Mouse (Mus musculus) macrophage (primary cell): ENCODE data around the gene Osm. TPM values are rescaled to one million over a fixed set of nuclear protein-coding genes. Genes with fewer than 3 reads are reported as not detected.

Experiments
- H3K27ac ChIP-seq: fragments of 350-480 bp; formaldehyde crosslinking; 2 replicates; pipeline ENCODE4 v1.9.0; 2021
- H3K36me3 ChIP-seq: fragments of 350-480 bp; formaldehyde crosslinking; 2 replicates; pipeline ENCODE4 v1.9.0; 2021; ENCODE audit errors: inconsistent target
- H3K4me3 ChIP-seq: fragments of 350-480 bp; formaldehyde crosslinking; 2 replicates; pipeline ENCODE4 v1.9.0; 2021; ENCODE audit errors: inconsistent target
- H3K79me2 ChIP-seq: fragments of 350-480 bp; formaldehyde crosslinking; 2 replicates; pipeline ENCODE4 v1.9.0; 2021; ENCODE audit errors: inconsistent target
- WGBS: methylation state at CpG from one replicate; pipeline ENCODE4 v1.1.7; 2026; ENCODE audit warnings: inconsistent platforms; ENCODE audit not compliant: missing documents; 5-methylcytosine and 5-hydroxymethylcytosine counted together
- polyA plus RNA-seq: library from polyadenylated mRNA; stranded (reverse); fragments of 250-400 nt; gene quantifications from 3 replicates; pipeline ENCODE4 v1.2.4, GENCODE M21; 2018; ENCODE audit warnings: inconsistent platforms
- total RNA-seq, 78 experiments: library from RNA; depleted of rRNA; stranded (reverse); fragments of 250-400 nt; gene quantifications; 1 replicate in 9 of 78; 2 replicates in 24 of 78; 3 replicates in 43 of 78; 4 replicates in 2 of 78; pipeline ENCODE4 v1.2.4; 2018; ENCODE audit warnings: inconsistent platforms in 56 of 78

Gene Osm
- total RNA-seq (2018; cell fraction: chromatin; rRNA removed): 100 to 1,000 TPM in 1 of 26 experiments, 10 to 100 TPM in 21, 1 to 10 TPM in 4; 5.0 to 109 (median 19.2) TPM
- 100 to 1,000 TPM in 7 of 26 experiments, 10 to 100 TPM in 16, 1 to 10 TPM in 3; 6.2 to 178 (median 25.6) TPM for total RNA-seq (2018; cell fraction: cytosol; rRNA removed)
- total RNA-seq (2018; cell fraction: nucleus; rRNA removed): 100 to 1,000 TPM in 8 of 26 experiments, 10 to 100 TPM in 18; 12.8 to 152 (median 30.9) TPM
- polyA plus RNA-seq: 9.4 to 10.8 TPM (median 9.9 TPM) in 3 replicates

DNA sequence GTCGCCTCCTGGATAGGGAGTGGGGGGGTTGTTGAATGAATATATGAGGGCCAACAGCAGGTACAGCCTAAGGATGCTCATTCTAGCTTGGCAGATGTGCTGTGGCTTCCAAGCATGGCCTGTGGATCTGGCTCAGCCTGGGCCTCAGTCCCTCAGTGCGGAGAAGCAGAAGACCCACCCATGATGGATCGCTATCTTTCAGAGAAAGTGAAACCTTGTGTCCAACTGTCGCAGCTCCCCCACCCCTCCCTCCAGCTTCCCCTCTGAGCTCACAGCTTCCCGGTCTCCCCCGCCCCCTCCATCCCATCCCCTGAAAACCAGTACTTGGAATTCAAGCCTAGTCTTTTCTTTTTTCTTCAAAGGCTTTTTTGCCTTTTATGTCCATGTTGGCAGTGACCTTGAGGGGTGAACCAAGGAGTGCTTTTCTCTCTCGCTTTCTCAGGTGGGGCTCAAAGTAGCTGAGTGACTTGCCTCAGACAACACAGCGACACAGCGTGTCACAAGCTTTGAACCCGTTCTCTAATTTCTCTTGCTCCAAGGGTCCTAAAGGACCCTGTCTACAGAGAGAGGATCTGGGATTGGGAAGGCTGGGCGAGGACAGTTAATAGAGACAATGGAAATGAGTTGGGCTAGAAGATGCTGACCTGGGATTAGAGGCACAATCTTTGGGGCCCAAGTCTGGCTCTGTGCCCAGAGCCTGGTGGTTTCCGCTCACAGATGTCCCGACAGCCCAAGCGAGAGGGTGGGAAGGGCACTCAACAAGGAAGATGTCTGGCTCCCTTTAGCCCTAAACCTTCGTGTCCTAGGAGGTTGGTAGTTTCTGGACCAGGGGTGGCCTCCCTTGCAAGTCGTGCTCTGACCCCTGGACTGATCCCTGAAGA is at the start of gene Osm:
Gene Osm (plus strand): TSS at position 756 of the 881 bp plus-strand sequence.
- Histone ChIP-seq H3K27ac (peak within 1 kb of the TSS; percentile 93), H3K79me2 (peaks cover 22% of the 10 kb centered on the region), H3K36me3 (peaks cover 12% of the 10 kb centered on the region; the same call in 1 of the 2 replicates), H3K4me3 (peak within 1 kb of the TSS; percentile 96)
- 31% methylated on average over 13 of the region's 16 CpGs for WGBS

DNA sequence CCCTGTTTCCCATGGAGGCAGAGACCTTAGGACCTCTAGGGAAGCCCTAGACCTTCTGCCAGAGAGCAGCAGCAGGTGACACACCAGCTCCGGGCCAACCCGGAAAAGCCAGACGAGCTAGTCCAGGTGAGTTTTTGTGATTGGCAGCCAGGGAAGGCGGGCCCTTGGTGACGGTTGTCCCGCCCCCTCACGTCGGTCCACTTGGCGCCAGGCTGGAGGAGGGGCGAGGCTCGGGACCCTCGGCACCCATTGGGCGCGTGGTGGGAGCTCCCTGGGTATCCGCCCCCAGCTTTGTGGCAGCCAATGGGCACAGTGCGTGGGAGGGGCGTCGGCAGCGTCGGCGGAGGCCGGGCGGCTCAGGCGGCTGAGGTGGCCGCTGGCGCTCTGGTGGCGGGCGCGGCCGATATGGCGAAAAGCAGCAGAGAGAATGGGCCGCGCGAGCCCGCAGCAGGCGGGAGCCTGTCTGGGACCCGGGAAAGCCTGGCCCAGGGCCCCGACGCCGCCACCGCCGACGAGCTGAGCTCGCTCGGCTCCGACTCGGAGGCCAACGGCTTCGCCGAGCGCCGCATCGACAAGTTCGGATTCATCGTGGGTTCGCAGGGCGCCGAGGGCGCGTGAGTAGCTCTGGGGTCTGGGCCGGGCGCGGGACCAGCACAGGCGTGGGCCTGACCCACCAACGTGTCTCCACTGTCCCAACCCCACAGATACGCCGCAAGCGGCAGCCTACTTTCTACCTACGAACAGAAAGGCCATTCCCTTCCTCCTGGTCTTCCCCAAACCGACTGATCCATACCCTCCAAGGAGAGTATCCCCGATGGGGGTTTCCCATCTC is 49.5 kb upstream of the Osm start, which contains the start of gene Tbc1d10a:
Gene Tbc1d10a (plus strand): TSS at position 304 of the 832 bp plus-strand sequence.
- Histone ChIP-seq H3K36me3 (0 out of 2 replicates have a peak, but pooled peaks cover 2% of the 10 kb centered on the region), H3K79me2 (peaks cover 36% of the 10 kb centered on the region; the same call in 1 of the 2 replicates), H3K27ac (no peak within 1 kb of the TSS), H3K4me3 (peak within 1 kb of the TSS; percentile 61)
- 2% methylated on average over 59 of the region's 71 CpGs for WGBS

GRCm38 (mm10) chr11:4187318-4187700 is 48.9 kb upstream of the Osm start:
- peaks cover 41% of the 10 kb centered on the region; the same call in 1 of the 2 replicates for H3K79me2 ChIP-seq

GRCm38 (mm10) chr11:4189182-4189581 is 47.0 kb upstream of the Osm start:
- WGBS: 86% methylated on average over 5 of the region's 6 CpGs
- Histone ChIP-seq H3K79me2 (peaks cover 59% of the 10 kb centered on the region; the same call in 1 of the 2 replicates), H3K27ac (no peak overlapping the region), H3K4me3 (no peak overlapping the region), H3K36me3 (no peaks in the 10 kb centered on the region)

More at GRCm38 (mm10) chr11:4187318-4187700, 48.9 kb upstream of the Osm start:
- H3K36me3 ChIP-seq: no peaks in the 10 kb centered on the region
- WGBS: 28% methylated on average over 9 of the region's 9 CpGs
- no peak overlapping the region for H3K27ac ChIP-seq
- H3K4me3 ChIP-seq: peak overlapping the region; percentile 61

DNA sequence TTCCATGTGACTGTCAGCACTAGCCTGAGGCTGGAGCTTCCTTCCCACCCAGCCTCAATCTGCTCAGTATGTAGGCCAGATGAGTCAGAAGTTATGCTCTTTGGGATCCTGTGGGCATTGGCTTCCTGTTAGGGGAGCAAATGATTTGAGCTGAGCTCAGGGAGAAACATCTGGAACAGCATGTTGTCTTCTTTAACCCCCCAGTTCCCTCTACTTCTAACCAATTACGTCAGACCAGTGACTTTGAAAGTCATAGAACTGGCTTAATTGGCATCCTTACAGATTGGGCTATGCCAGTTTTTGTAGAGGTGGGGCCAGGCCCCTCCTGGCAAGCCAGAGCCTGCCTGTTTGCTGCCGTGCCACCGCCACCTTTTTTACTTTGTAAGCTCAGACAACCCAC is 45.5 kb upstream of the Osm start:
- Histone ChIP-seq H3K4me3 (no peak overlapping the region), H3K36me3 (no peaks in the 10 kb centered on the region), H3K79me2 (peaks cover 62% of the 10 kb centered on the region; the same call in 1 of the 2 replicates), H3K27ac (peak overlapping the region; percentile 48)
- WGBS: 83% methylated on average over 3 of the region's 3 CpGs

DNA sequence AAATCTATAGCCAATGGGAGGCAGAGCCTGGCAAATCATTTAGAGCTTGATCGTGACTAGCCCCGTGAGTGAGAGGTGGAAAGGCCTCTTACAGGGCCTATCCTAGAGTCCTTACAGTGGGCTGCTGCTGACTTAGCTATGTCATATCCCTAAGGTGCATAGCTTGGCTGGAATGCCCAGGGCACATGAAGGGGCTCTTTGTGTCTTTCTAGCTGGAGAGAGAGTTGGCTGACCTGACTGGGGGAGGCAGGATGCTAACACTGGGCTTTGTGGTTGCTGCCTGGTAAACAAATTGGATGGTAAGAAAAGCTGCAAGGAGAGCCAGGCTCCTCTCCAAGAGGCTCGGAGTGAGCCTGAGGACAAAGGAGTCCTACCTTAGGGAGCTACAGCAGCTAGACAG is 43.5 kb upstream of the Osm start:
- H3K36me3 ChIP-seq: no peaks in the 10 kb centered on the region
- H3K79me2 ChIP-seq: peaks cover 71% of the 10 kb centered on the region; the same call in 1 of the 2 replicates
- 91% methylated on average over 3 of the region's 3 CpGs for WGBS

GRCm38 (mm10) chr11:4193420-4193819 is 42.8 kb upstream of the Osm start:
- Histone ChIP-seq H3K27ac (no peak overlapping the region), H3K79me2 (peaks cover 71% of the 10 kb centered on the region; the same call in 1 of the 2 replicates), H3K36me3 (no peaks in the 10 kb centered on the region), H3K4me3 (no peak overlapping the region)

More for the DNA sequence above, 43.5 kb upstream of the Osm start:
- Histone ChIP-seq H3K27ac (no peak overlapping the region), H3K4me3 (no peak overlapping the region)

GRCm38 (mm10) chr11:4195597-4196031 is 40.6 kb upstream of the Osm start:
- WGBS: 7% methylated on average over 3 of the region's 3 CpGs
- H3K27ac ChIP-seq: peak overlapping the region; percentile 50

GRCm38 (mm10) chr11:4196636-4197035 is 39.6 kb upstream of the Osm start:
- WGBS: 93% methylated on average over 7 of the region's 8 CpGs
- no peak overlapping the region for H3K4me3 ChIP-seq
- no peaks in the 10 kb centered on the region for H3K36me3 ChIP-seq
- H3K79me2 ChIP-seq: peaks cover 82% of the 10 kb centered on the region; the same call in 1 of the 2 replicates
- no peak overlapping the region for H3K27ac ChIP-seq

More at GRCm38 (mm10) chr11:4195597-4196031, 40.6 kb upstream of the Osm start:
- Histone ChIP-seq H3K4me3 (no peak overlapping the region), H3K36me3 (no peaks in the 10 kb centered on the region), H3K79me2 (peaks cover 78% of the 10 kb centered on the region; the same call in 1 of the 2 replicates)

GRCm38 (mm10) chr11:4197691-4198090 is 38.5 kb upstream of the Osm start:
- Histone ChIP-seq H3K4me3 (no peak overlapping the region), H3K36me3 (no peaks in the 10 kb centered on the region), H3K27ac (no peak overlapping the region), H3K79me2 (peaks cover 76% of the 10 kb centered on the region; the same call in 1 of the 2 replicates)
- 94% methylated on average over 1 of the region's 1 CpGs for WGBS

GRCm38 (mm10) chr11:4201981-4202700 is 34.1 kb upstream of the Osm start:
- Histone ChIP-seq H3K36me3 (peaks cover 20% of the 10 kb centered on the region; the same call in 1 of the 2 replicates), H3K79me2 (peaks cover 75% of the 10 kb centered on the region; the same call in 1 of the 2 replicates), H3K27ac (no peak overlapping the region), H3K4me3 (no peak overlapping the region)
- WGBS: 78% methylated on average over 11 of the region's 11 CpGs

DNA sequence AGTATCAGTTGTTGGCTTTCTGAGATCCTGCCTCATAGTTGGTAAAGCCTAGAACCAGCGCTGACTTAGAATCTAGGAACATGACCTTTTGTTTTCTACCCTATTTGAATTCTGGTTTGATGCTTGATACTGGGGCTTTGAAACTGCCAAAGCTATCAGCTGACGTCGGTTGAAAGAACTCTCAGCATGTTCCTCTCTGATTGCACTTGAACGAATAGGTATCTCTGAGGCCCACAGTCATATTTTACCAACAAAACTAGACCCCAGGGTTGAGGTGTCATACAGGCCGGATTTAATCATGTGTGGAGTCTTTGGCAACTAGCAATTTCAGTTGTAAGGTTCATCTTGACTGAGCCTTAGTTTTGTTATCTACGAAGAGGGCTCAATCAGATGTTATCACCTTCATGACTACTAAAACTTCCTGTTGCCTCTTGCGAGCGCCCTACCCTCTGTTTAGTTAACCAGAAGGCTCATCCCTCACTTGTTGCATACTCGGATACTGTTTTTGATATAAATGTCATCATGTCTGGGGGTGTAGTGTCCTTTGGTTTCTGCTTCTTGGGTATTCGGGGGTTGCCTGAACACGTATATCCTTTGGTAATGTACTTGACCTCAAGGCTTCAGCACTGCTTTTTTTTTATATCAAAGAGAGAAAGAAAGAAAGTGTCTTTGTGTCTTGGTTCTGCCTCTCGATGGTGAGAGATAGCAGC is 33.1 kb upstream of the Osm start:
- Histone ChIP-seq H3K36me3 (peaks cover 30% of the 10 kb centered on the region; the same call in 1 of the 2 replicates), H3K79me2 (peaks cover 65% of the 10 kb centered on the region; the same call in 1 of the 2 replicates), H3K27ac (no peak overlapping the region), H3K4me3 (no peak overlapping the region)
- 89% methylated on average over 12 of the region's 12 CpGs for WGBS

- 35% methylated on average over 2 of the region's 2 CpGs for WGBS
- Histone ChIP-seq H3K27ac (no peak overlapping the region), H3K79me2 (peaks cover 59% of the 10 kb centered on the region; the same call in 1 of the 2 replicates), H3K36me3 (peaks cover 35% of the 10 kb centered on the region; the same call in 1 of the 2 replicates), H3K4me3 (no peak overlapping the region)
Measured at GRCm38 (mm10) chr11:4203705-4204074, 32.5 kb upstream of the Osm start.
